Mouse (Mus musculus): Measurements from ENCODE around the gene Gdpd3. TPM values are rescaled to one million over a fixed set of nuclear protein-coding genes. Genes with fewer than 3 reads are reported as not detected.
A peak's percentile ranks its signal among the peaks of the same experiment; 100 is the strongest.

Gdpd3 gene
- polyA plus RNA-seq, 1 experiment from 2014 or later: 2.2 TPM

- Histone ChIP-seq H3K9me3 (no peaks in the 10 kb centered on the region), H3K27me3 (replicated peaks) (no peaks in the 10 kb centered on the region), H3K4me3 (no peak overlapping the region), H3K9ac (no peak overlapping the region), H3K4me1 (peaks cover 23% of the 10 kb centered on the region), H3K4me2 (no peak overlapping the region), H3K36me3 (replicated peaks) (no peaks in the 10 kb centered on the region), H3K27ac (no peak overlapping the region)
- whole genome bisulfite sequencing: 87% methylated on average over 11 of the region's 11 CpGs
- ATAC-seq (replicated peaks): no peak
Observed at GRCm38 (mm10) chr7:126802134-126802889, 36.2 kb downstream of the Gdpd3 start.

GRCm38 (mm10) chr7:126803181-126803580 is 37.0 kb downstream of the Gdpd3 start:
- no peak overlapping the region for H3K4me2 ChIP-seq
- no peak overlapping the region for H3K4me3 ChIP-seq
- peaks cover 18% of the 10 kb centered on the region for H3K4me1 ChIP-seq
- no peak overlapping the region for H3K9ac ChIP-seq
- no peaks in the 10 kb centered on the region for H3K36me3 ChIP-seq (replicated peaks)
- H3K27ac ChIP-seq: no peak overlapping the region
- no peaks in the 10 kb centered on the region for H3K9me3 ChIP-seq
- WGBS: 91% methylated on average over 6 of the region's 6 CpGs
- no peak for ATAC-seq (replicated peaks)
- H3K27me3 ChIP-seq (replicated peaks): no peaks in the 10 kb centered on the region

DNA sequence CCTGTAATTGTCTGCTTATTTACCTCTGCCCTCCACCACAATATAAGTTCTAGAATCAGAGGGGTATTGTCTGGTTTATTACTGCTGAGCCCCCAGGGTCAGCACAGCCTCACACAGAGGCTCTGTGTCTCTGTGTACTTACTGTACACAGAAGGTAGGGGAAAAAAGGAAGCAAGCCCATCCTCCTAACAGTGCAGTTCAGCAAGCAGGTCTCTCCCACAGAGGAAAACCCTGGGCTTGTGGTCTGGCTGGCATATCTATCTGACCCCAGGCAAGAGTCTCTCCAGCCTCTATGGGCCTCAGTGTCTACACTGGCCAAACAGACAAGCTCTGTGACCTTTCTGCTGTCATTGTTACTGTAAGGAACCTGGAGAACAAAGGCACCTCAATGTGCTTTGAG is 37.6 kb downstream of the Gdpd3 start:
- Histone ChIP-seq H3K4me3 (no peak overlapping the region), H3K36me3 (replicated peaks) (no peaks in the 10 kb centered on the region)
- no peak for ATAC-seq (replicated peaks)

DNA sequence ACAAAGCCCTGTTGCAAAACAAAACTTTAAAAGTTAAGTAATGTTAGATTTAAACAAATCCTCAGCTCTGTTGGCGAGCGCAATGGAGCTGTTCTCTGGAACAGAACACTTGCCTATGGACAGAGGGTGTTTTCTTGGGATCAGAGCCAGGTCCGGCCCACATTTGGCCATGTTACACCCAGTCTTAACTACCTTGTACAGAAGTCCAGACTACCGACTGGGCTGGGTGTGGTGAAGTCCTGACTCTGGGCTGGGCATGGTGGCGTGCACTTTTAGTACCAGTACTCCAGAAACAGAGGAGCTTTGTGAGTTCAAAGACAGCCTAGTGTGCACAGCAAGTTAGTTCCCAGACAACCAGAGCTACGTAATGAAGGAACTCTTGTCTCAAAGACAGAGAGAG is 40.8 kb downstream of the Gdpd3 start:
- no peaks in the 10 kb centered on the region for H3K9me3 ChIP-seq
- H3K9ac ChIP-seq: no peak overlapping the region
- no peak for ATAC-seq (replicated peaks)
- H3K4me3 ChIP-seq: no peak overlapping the region
- no peaks in the 10 kb centered on the region for H3K27me3 ChIP-seq (replicated peaks)
- peaks cover 18% of the 10 kb centered on the region for H3K4me1 ChIP-seq
- H3K4me2 ChIP-seq: no peak overlapping the region
- WGBS: 83% methylated on average over 6 of the region's 6 CpGs
- H3K36me3 ChIP-seq (replicated peaks): no peaks in the 10 kb centered on the region
- no peak overlapping the region for H3K27ac ChIP-seq

More for the DNA sequence above, 37.6 kb downstream of the Gdpd3 start:
- no peaks in the 10 kb centered on the region for H3K27me3 ChIP-seq (replicated peaks)
- no peaks in the 10 kb centered on the region for H3K9me3 ChIP-seq
- no peak overlapping the region for H3K9ac ChIP-seq
- peaks cover 22% of the 10 kb centered on the region for H3K4me1 ChIP-seq
- H3K27ac ChIP-seq: no peak overlapping the region
- no peak overlapping the region for H3K4me2 ChIP-seq

GRCm38 (mm10) chr7:126807405-126807804 is 41.3 kb downstream of the Gdpd3 start:
- 74% methylated on average over 4 of the region's 4 CpGs for WGBS
- peak overlapping the region; percentile 73; the same call in 1 of the 2 replicates for H3K4me2 ChIP-seq
- no peak for ATAC-seq (replicated peaks)
- H3K27me3 ChIP-seq (replicated peaks): no peaks in the 10 kb centered on the region
- no peaks in the 10 kb centered on the region for H3K36me3 ChIP-seq (replicated peaks)
- no peak overlapping the region for H3K27ac ChIP-seq
- H3K9me3 ChIP-seq: no peaks in the 10 kb centered on the region
- H3K9ac ChIP-seq: no peak overlapping the region
- peaks cover 18% of the 10 kb centered on the region for H3K4me1 ChIP-seq
- H3K4me3 ChIP-seq: no peak overlapping the region

GRCm38 (mm10) chr7:126808703-126809455 is 42.7 kb downstream of the Gdpd3 start:
- H3K27ac ChIP-seq: peak overlapping the region; percentile 79
- H3K9ac ChIP-seq: peak overlapping the region; percentile 83
- no peaks in the 10 kb centered on the region for H3K27me3 ChIP-seq (replicated peaks)
- peaks cover 18% of the 10 kb centered on the region for H3K4me1 ChIP-seq
- peak; percentile 94 for ATAC-seq (replicated peaks)
- H3K4me2 ChIP-seq: peak overlapping the region; percentile 73
- no peaks in the 10 kb centered on the region for H3K36me3 ChIP-seq (replicated peaks)
- no peaks in the 10 kb centered on the region for H3K9me3 ChIP-seq
- H3K4me3 ChIP-seq: peak overlapping the region; percentile 84
- WGBS: under 1% methylated on average over 41 of the region's 43 CpGs

GRCm38 (mm10) chr7:126809723-126810369 is 43.7 kb downstream of the Gdpd3 start:
- Histone ChIP-seq H3K4me1 (peaks cover 18% of the 10 kb centered on the region), H3K27me3 (replicated peaks) (no peaks in the 10 kb centered on the region), H3K36me3 (replicated peaks) (no peaks in the 10 kb centered on the region), H3K9me3 (no peaks in the 10 kb centered on the region), H3K4me3 (no peak overlapping the region), H3K27ac (no peak overlapping the region; the same call in 1 of the 2 replicates), H3K9ac (0 out of 2 replicates have a peak overlapping the region, but pooled peaks have one; percentile 83), H3K4me2 (peak overlapping the region; percentile 73)
- no peak for ATAC-seq (replicated peaks)
- 60% methylated on average over 5 of the region's 5 CpGs for WGBS

- no peak overlapping the region for H3K27ac ChIP-seq
- no peak overlapping the region for H3K9ac ChIP-seq
- no peaks in the 10 kb centered on the region for H3K27me3 ChIP-seq (replicated peaks)
- 50% methylated on average over 8 of the region's 8 CpGs for whole genome bisulfite sequencing
- no peak for ATAC-seq (replicated peaks)
- H3K36me3 ChIP-seq (replicated peaks): no peaks in the 10 kb centered on the region
- no peaks in the 10 kb centered on the region for H3K4me1 ChIP-seq
- no peak overlapping the region for H3K4me2 ChIP-seq
- H3K9me3 ChIP-seq: no peaks in the 10 kb centered on the region
- H3K4me3 ChIP-seq: no peak overlapping the region
Observed at GRCm38 (mm10) chr7:126815726-126816222, 49.6 kb downstream of the Gdpd3 start.

DNA sequence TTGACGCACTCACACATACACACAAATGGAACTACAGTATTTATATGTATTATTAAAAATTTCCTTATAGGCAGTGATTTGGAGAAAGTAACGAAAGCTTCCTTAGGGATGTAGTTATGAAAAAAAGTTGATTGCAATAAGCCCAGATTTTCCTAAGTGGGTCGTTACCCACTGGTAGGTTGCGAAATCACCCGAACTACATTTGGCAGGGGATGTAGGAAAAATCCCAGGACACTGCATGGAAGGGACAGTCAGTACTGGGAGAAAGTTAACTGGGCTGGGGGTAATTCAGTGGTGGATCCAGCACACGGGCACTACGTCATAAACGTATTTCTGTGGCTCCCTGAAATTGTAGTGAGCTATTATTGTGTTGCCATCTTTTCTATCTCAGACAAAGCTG is 50.4 kb downstream of the Gdpd3 start:
- no peak for ATAC-seq (replicated peaks)
- no peaks in the 10 kb centered on the region for H3K36me3 ChIP-seq (replicated peaks)

GRCm38 (mm10) chr7:126817595-126817994 is 51.5 kb downstream of the Gdpd3 start:
- Histone ChIP-seq H3K27me3 (replicated peaks) (no peaks in the 10 kb centered on the region), H3K9ac (no peak overlapping the region), H3K4me2 (no peak overlapping the region), H3K36me3 (replicated peaks) (no peaks in the 10 kb centered on the region), H3K27ac (no peak overlapping the region), H3K9me3 (no peaks in the 10 kb centered on the region), H3K4me1 (peaks cover 10% of the 10 kb centered on the region), H3K4me3 (no peak overlapping the region)
- 82% methylated on average over 7 of the region's 7 CpGs for WGBS
- ATAC-seq (replicated peaks): no peak

More for the DNA sequence above, 50.4 kb downstream of the Gdpd3 start:
- Histone ChIP-seq H3K27me3 (replicated peaks) (no peaks in the 10 kb centered on the region), H3K4me1 (no peaks in the 10 kb centered on the region), H3K9ac (no peak overlapping the region), H3K4me2 (no peak overlapping the region), H3K4me3 (no peak overlapping the region), H3K27ac (no peak overlapping the region), H3K9me3 (no peaks in the 10 kb centered on the region)
- 87% methylated on average over 8 of the region's 8 CpGs for WGBS

DNA sequence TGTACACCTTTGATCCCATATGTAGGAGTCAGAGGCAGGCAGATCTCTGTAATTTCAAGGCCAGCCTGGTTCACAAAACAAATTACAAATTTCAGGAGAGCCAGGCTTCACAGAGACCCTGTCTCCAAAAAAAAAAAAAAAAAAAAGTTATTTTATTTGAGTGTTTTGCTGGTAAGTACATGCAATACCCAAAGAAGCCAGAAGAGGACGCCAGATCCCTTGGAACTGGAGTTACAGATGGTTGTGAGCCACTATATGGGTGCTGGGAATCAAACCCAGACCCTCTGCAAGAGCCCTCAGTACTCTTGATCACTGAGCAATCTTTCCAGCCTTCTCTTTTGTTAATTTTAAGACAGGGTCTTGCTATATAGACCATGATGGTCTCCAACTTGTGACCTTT is 52.7 kb downstream of the Gdpd3 start:
- no peak overlapping the region for H3K9ac ChIP-seq
- no peaks in the 10 kb centered on the region for H3K27me3 ChIP-seq (replicated peaks)
- no peak overlapping the region for H3K4me2 ChIP-seq
- H3K4me3 ChIP-seq: no peak overlapping the region
- H3K36me3 ChIP-seq (replicated peaks): no peaks in the 10 kb centered on the region
- H3K4me1 ChIP-seq: peaks cover 13% of the 10 kb centered on the region
- H3K27ac ChIP-seq: no peak overlapping the region
- no peaks in the 10 kb centered on the region for H3K9me3 ChIP-seq
- 39% methylated on average over 1 of the region's 1 CpGs for WGBS
- ATAC-seq (replicated peaks): no peak

DNA sequence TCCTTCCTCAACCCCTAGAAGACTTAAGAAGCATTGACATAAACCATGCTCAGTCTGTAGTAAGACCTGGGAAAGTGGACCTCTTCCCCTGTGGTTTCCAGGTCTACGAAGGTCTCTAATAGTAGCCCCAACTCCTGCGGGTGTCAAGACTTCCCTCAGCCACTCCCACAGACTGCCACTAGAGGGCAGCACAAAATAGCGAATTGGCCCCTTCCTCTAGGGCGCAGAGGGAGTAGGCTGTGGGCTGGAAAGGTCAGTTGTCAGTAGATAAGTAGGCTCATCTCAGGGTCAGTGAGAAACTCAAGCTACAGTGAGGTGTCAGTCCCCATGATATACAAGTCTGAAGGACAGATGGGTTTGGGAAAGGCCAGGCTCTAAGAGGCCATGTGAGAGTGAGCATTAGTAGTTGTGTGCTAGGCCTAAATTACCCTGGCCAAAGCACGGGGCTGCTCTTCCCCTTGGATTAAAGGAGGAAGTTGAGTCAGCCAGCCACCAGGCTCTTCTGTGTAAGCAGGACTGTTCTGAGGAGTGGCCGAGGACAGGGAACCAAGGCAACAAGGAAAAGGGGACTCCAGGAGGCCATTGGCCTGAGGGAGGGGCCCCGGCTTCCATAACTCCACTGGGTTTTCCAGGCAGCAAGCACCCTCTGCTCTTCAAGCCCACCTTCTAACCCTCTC is 55.8 kb downstream of the Gdpd3 start:
- H3K36me3 ChIP-seq (replicated peaks): no peaks in the 10 kb centered on the region
- peak overlapping the region; percentile 86 for H3K4me3 ChIP-seq
- no peaks in the 10 kb centered on the region for H3K9me3 ChIP-seq
- ATAC-seq (replicated peaks): peak; percentile 6; the same call in 1 of the 2 replicates
- H3K27ac ChIP-seq: peak overlapping the region; percentile 91
- peaks cover 44% of the 10 kb centered on the region for H3K4me1 ChIP-seq
- peak overlapping the region; percentile 72 for H3K4me2 ChIP-seq
- 22% methylated on average over 7 of the region's 7 CpGs for WGBS
- H3K27me3 ChIP-seq (replicated peaks): no peaks in the 10 kb centered on the region
- peak overlapping the region; percentile 96; the same call in 1 of the 2 replicates for H3K9ac ChIP-seq
